Mouse (Mus musculus) forebrain, embryonic 12.5 days (tissue): ENCODE measurements around the gene Dusp14. TPM values are rescaled to one million over a fixed set of nuclear protein-coding genes. Genes with fewer than 3 reads are reported as not detected.

Experiments used
- ATAC-seq: fragments of 200-750 bp; cut with Nextera tagmentation; 2 replicates; pipeline ENCODE4 v1.8.0; 2017; ENCODE audit warnings: moderate TSS enrichment; ENCODE audit not compliant: low FRiP score
- H3K27ac ChIP-seq: fragments of 300-500 bp; sonication (generic); 2 replicates; pipeline ENCODE4 v1.5.1; 2016; ENCODE audit warnings: mild to moderate bottlenecking
- H3K27me3 ChIP-seq: fragments of 300-500 bp; sonication (generic); 2 replicates; pipeline ENCODE4 v1.6.1; 2016; ENCODE audit warnings: mild to moderate bottlenecking
- H3K36me3 ChIP-seq: fragments of 300-500 bp; sonication (generic); replicated peaks from 2 replicates; pipeline ENCODE4 v1.6.1; 2016; ENCODE audit warnings: mild to moderate bottlenecking
- H3K4me1 ChIP-seq: fragments of 300-500 bp; sonication (generic); 2 replicates; pipeline ENCODE4 v1.6.1; 2016
- H3K4me2 ChIP-seq: fragments of 300-500 bp; sonication (generic); 2 replicates; pipeline ENCODE4 v1.6.1; 2016; ENCODE audit warnings: mild to moderate bottlenecking, moderate library complexity
- H3K4me3 ChIP-seq: fragments of 300-500 bp; sonication (generic); replicated peaks from 2 replicates; pipeline ENCODE4 v1.5.1; 2016; ENCODE audit warnings: mild to moderate bottlenecking
- H3K9ac ChIP-seq: fragments of 300-500 bp; sonication (generic); 2 replicates; pipeline ENCODE4 v1.6.1; 2016; ENCODE audit warnings: mild to moderate bottlenecking
- H3K9me3 ChIP-seq: fragments of 300-500 bp; sonication (generic); 2 replicates; pipeline ENCODE4 v1.6.1; 2016
- WGBS: fragments of 180-500 bp; shearing (Covaris S2); methylation state at CpG from one replicate; pipeline ENCODE4 v1.1.7; 2016; 5-methylcytosine and 5-hydroxymethylcytosine counted together
- polyA plus RNA-seq: library from polyadenylated mRNA; unstranded; fragments of >200 nt; fragmentation: Nextera tagmentation; extraction: Ambion mirVana; gene quantifications from 2 replicates; pipeline ENCODE4 v1.2.1, GENCODE M21; 2016

The Dusp14 gene
- polyA plus RNA-seq, 1 experiment from 2014 or later, result 20.6 TPM

GRCm38 (mm10) chr11:84003986-84004385 lies 65.1 kb downstream of the Dusp14 start:
- Histone ChIP-seq H3K27me3 (no peaks in the 10 kb centered on the region), H3K4me3 (no peak overlapping the region), H3K9me3 (no peaks in the 10 kb centered on the region), H3K4me2 (no peak overlapping the region), H3K4me1 (no peaks in the 10 kb centered on the region), H3K9ac (no peak overlapping the region), H3K27ac (no peak overlapping the region), H3K36me3 (peaks cover 87% of the 10 kb centered on the region)
- no peak for ATAC-seq
- WGBS, result 93% methylated on average over 6 of the region's 6 CpGs

- Histone ChIP-seq H3K9me3 (no peaks in the 10 kb centered on the region), H3K4me1 (no peaks in the 10 kb centered on the region), H3K9ac (no peak overlapping the region), H3K27me3 (no peaks in the 10 kb centered on the region), H3K4me2 (no peak overlapping the region), H3K36me3 (peaks cover 90% of the 10 kb centered on the region), H3K4me3 (no peak overlapping the region), H3K27ac (no peak overlapping the region)
- ATAC-seq, result no peak
- WGBS, result 91% methylated on average over 3 of the region's 3 CpGs
Observed at GRCm38 (mm10) chr11:84001257-84001656, 67.8 kb downstream of the Dusp14 start.

GRCm38 (mm10) chr11:83999411-83999915 lies 69.6 kb downstream of the Dusp14 start:
- peaks cover 90% of the 10 kb centered on the region for H3K36me3 ChIP-seq
- no peak overlapping the region for H3K27ac ChIP-seq
- no peak overlapping the region for H3K9ac ChIP-seq
- no peak overlapping the region for H3K4me2 ChIP-seq
- no peak overlapping the region for H3K4me3 ChIP-seq
- H3K27me3 ChIP-seq, result no peaks in the 10 kb centered on the region
- H3K9me3 ChIP-seq, result no peaks in the 10 kb centered on the region
- 86% methylated on average over 4 of the region's 4 CpGs for WGBS
- no peaks in the 10 kb centered on the region for H3K4me1 ChIP-seq
- no peak for ATAC-seq

DNA sequence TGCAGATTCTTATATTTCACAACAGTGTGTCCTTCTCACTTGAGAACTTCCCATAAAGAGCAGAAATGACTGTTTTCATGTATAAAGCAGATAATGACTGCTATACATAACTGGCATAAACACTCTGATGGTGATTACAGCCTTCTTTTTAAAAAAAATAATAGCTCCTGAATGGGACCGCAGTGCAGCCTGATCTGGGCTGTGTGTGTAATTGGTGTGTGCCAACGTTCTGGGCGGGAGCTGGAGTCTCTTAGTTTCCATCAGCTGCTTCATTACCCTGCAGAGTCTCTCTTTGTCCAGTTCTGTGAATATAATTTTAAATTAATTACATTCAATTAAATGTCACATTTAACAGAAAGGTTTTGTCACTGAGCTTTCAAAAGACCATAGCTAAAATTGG lies 70.1 kb downstream of the Dusp14 start:
- H3K4me3 ChIP-seq, result no peak overlapping the region
- no peak overlapping the region for H3K4me2 ChIP-seq
- 63% methylated on average over 3 of the region's 3 CpGs for WGBS
- H3K4me1 ChIP-seq, result no peaks in the 10 kb centered on the region
- H3K27ac ChIP-seq, result no peak overlapping the region
- ATAC-seq, result no peak
- peaks cover 90% of the 10 kb centered on the region for H3K36me3 ChIP-seq
- no peaks in the 10 kb centered on the region for H3K27me3 ChIP-seq
- no peak overlapping the region for H3K9ac ChIP-seq
- H3K9me3 ChIP-seq, result no peaks in the 10 kb centered on the region

Other genes starting within 250 kb of the Dusp14 start
- gene Hnf1b, start 219.2 kb downstream of the Dusp14 start, polyA plus RNA-seq, result not detected in 2 replicates
- gene Ddx52, start 127.2 kb downstream of the Dusp14 start, polyA plus RNA-seq, result 43.3 and 44.2 TPM in 2 replicates
- gene Synrg, start 104.8 kb downstream of the Dusp14 start, polyA plus RNA-seq, result 30.6 and 31.5 TPM in 2 replicates
- gene Tada2a, start 60.3 kb upstream of the Dusp14 start, polyA plus RNA-seq, result 36.9 and 37.4 TPM in 2 replicates
- 35.6 and 38.6 TPM in 2 replicates for gene Acaca, start 60.4 kb upstream of the Dusp14 start, polyA plus RNA-seq
- gene Gm11437, start 98.2 kb upstream of the Dusp14 start, polyA plus RNA-seq, result not detected in 2 replicates